Mouse (Mus musculus): ENCODE data around the gene Rnpep. TPM values are rescaled to one million over a fixed set of nuclear protein-coding genes. Genes with fewer than 3 reads are reported as not detected.

The Rnpep gene
- polyA plus RNA-seq, 1 experiment from 2014 or later: 94.1 TPM

DNA sequence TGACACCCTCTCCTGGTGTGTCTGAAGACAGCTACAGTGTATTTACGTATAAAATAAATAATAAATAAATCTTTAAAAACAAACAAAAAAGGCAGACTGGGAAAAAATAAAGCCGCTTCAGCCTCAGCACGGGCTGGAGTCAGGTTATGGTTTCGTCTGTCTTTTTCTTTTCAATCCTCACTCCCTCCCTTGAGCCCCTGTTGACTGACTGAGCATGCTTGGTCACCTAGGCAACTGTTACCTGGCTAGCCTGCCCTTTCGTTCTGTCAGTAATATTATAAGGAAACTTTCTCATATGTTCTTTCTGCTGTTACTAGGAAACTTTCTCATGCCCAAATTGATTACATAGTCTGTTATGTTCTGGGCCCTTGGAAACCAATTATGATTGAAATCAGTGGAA lies 7.0 kb upstream of the Rnpep start:
- no peak overlapping the region for H3K4me3 ChIP-seq (ENCODE audit: low read length)
- no peaks in the 10 kb centered on the region for H3K4me1 ChIP-seq (ENCODE audit: control insufficient read depth, insufficient read depth, low read depth, low read length)
- 61% methylated on average over 5 of the region's 5 CpGs for WGBS
- H3K36me3 ChIP-seq (ENCODE audit: control insufficient read depth, insufficient read depth, low read length): peaks cover 3% of the 10 kb centered on the region; the same call in 1 of the 2 replicates
- H3K27ac ChIP-seq (ENCODE audit: low read depth, low read length): no peak overlapping the region
- H3K9me3 ChIP-seq (ENCODE audit: control insufficient read depth, low read length): no peaks in the 10 kb centered on the region
- H3K27me3 ChIP-seq (replicated peaks; ENCODE audit: control insufficient read depth, insufficient read depth, low read length): no peaks in the 10 kb centered on the region
- H3K4me2 ChIP-seq (ENCODE audit: low read length): no peak overlapping the region
- H3K9ac ChIP-seq (ENCODE audit: low read depth, low read length): no peak overlapping the region
- ATAC-seq: peak; percentile 68; the same call in 1 of the 2 replicates

- ATAC-seq: no peak
- WGBS: 79% methylated on average over 2 of the region's 2 CpGs
- no peaks in the 10 kb centered on the region for H3K9me3 ChIP-seq (ENCODE audit: control insufficient read depth, low read length)
- H3K27ac ChIP-seq (ENCODE audit: low read depth, low read length): no peak overlapping the region
- no peak overlapping the region for H3K9ac ChIP-seq (ENCODE audit: low read depth, low read length)
- no peaks in the 10 kb centered on the region for H3K36me3 ChIP-seq (ENCODE audit: control insufficient read depth, insufficient read depth, low read length)
- no peak overlapping the region for H3K4me2 ChIP-seq (ENCODE audit: low read length)
- no peaks in the 10 kb centered on the region for H3K27me3 ChIP-seq (replicated peaks; ENCODE audit: control insufficient read depth, insufficient read depth, low read length)
- H3K4me3 ChIP-seq (ENCODE audit: low read length): no peak overlapping the region
- peaks cover 9% of the 10 kb centered on the region; the same call in 1 of the 2 replicates for H3K4me1 ChIP-seq (ENCODE audit: control insufficient read depth, insufficient read depth, low read depth, low read length)
Observed at GRCm38 (mm10) chr1:135286311-135286710, 2.4 kb upstream of the Rnpep start.

- peak; percentile 81 for ATAC-seq
- H3K9ac ChIP-seq (ENCODE audit: low read depth, low read length): peak overlapping the region; percentile 98
- H3K4me1 ChIP-seq (ENCODE audit: control insufficient read depth, insufficient read depth, low read depth, low read length): peaks cover 17% of the 10 kb centered on the region
- H3K4me3 ChIP-seq (ENCODE audit: low read length): peak overlapping the region; percentile 92
- H3K4me2 ChIP-seq (ENCODE audit: low read length): peak overlapping the region; percentile 89
- no peaks in the 10 kb centered on the region for H3K36me3 ChIP-seq (ENCODE audit: control insufficient read depth, insufficient read depth, low read length)
- under 1% methylated on average over 42 of the region's 48 CpGs for WGBS
- H3K27me3 ChIP-seq (replicated peaks; ENCODE audit: control insufficient read depth, insufficient read depth, low read length): no peaks in the 10 kb centered on the region
- H3K9me3 ChIP-seq (ENCODE audit: control insufficient read depth, low read length): no peaks in the 10 kb centered on the region
- H3K27ac ChIP-seq (ENCODE audit: low read depth, low read length): peak overlapping the region; percentile 94
Observed at GRCm38 (mm10) chr1:135283287-135283825, 528 bp downstream of the Rnpep start.

DNA sequence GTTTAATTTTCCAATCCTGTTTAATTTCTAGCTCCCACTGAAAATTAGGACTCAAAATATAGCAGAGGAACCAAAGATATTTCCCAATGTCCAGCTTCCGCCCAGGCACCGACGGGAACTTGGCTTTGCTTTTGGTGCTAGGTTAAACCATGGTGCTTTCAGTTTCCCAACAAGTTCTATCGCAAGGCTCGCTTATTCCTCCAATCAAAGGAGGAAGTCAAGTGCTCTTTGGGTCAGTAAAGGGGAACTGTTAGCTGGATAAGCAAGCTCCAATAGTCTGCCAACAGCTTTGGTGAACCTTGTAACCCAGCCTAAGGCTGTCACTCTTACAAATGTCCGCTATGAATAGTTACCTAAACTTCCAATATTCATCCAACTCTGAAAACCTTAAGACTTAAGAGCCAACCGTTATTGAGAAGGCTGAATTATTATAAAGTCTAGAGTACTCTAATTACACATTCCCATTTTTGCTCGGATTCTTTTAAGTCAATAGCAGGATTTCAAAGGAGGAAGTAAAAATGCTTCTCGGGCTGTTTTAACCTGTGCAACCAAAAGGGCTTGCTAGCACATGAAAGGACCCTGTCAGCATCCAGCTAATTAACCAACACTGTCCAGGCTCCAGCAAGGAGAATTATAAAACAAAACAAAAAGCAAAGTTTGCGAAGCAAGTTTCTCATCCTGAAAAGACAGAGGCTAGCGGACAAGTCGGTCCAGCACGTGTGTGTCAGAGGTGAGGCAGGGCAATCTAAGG lies 1.2 kb downstream of the Rnpep start:
- Histone ChIP-seq H3K4me1 (ENCODE audit: control insufficient read depth, insufficient read depth, low read depth, low read length) (peaks cover 17% of the 10 kb centered on the region), H3K4me2 (ENCODE audit: low read length) (peak overlapping the region; percentile 89), H3K9ac (ENCODE audit: low read depth, low read length) (peak overlapping the region; percentile 98), H3K27ac (ENCODE audit: low read depth, low read length) (peak overlapping the region; percentile 94), H3K9me3 (ENCODE audit: control insufficient read depth, low read length) (no peaks in the 10 kb centered on the region), H3K4me3 (ENCODE audit: low read length) (peak overlapping the region; percentile 92), H3K36me3 (ENCODE audit: control insufficient read depth, insufficient read depth, low read length) (no peaks in the 10 kb centered on the region), H3K27me3 (replicated peaks; ENCODE audit: control insufficient read depth, insufficient read depth, low read length) (no peaks in the 10 kb centered on the region)
- 40% methylated on average over 13 of the region's 13 CpGs for WGBS
- no peak for ATAC-seq

DNA sequence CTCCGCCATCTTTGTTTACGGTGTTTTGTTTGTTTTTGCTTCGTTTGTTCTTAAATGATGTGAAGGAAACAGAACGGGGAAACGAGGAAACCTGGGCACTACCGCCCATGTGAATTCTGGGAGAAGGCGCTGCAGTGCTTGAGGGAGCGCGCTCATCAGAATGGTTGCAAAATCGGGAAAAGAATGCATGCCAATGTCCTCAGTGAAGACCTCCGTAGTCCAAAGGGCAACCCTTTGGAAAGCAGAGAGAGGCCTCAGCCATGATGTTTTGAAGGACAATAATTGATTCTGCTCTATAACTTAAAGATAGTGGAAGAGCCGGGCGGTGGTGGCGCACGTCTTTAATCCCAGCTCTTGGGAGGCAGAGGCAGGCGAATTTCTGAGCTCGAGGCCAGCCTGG lies 2.0 kb downstream of the Rnpep start:
- Histone ChIP-seq H3K4me2 (ENCODE audit: low read length) (no peak overlapping the region; the same call in 1 of the 2 replicates), H3K4me1 (ENCODE audit: control insufficient read depth, insufficient read depth, low read depth, low read length) (peaks cover 17% of the 10 kb centered on the region), H3K9ac (ENCODE audit: low read depth, low read length) (no peak overlapping the region), H3K27ac (ENCODE audit: low read depth, low read length) (no peak overlapping the region), H3K4me3 (ENCODE audit: low read length) (no peak overlapping the region), H3K36me3 (ENCODE audit: control insufficient read depth, insufficient read depth, low read length) (peaks cover 4% of the 10 kb centered on the region; the same call in 1 of the 2 replicates), H3K27me3 (replicated peaks; ENCODE audit: control insufficient read depth, insufficient read depth, low read length) (no peaks in the 10 kb centered on the region), H3K9me3 (ENCODE audit: control insufficient read depth, low read length) (no peaks in the 10 kb centered on the region)
- ATAC-seq: no peak
- 93% methylated on average over 17 of the region's 17 CpGs for WGBS

GRCm38 (mm10) chr1:135280646-135281045 lies 3.2 kb downstream of the Rnpep start:
- Histone ChIP-seq H3K9me3 (ENCODE audit: control insufficient read depth, low read length) (no peaks in the 10 kb centered on the region), H3K27ac (ENCODE audit: low read depth, low read length) (no peak overlapping the region), H3K9ac (ENCODE audit: low read depth, low read length) (no peak overlapping the region), H3K4me2 (ENCODE audit: low read length) (0 out of 2 replicates have a peak overlapping the region, but pooled peaks have one; percentile 5), H3K36me3 (ENCODE audit: control insufficient read depth, insufficient read depth, low read length) (peaks cover 11% of the 10 kb centered on the region), H3K27me3 (replicated peaks; ENCODE audit: control insufficient read depth, insufficient read depth, low read length) (no peaks in the 10 kb centered on the region), H3K4me1 (ENCODE audit: control insufficient read depth, insufficient read depth, low read depth, low read length) (peaks cover 17% of the 10 kb centered on the region), H3K4me3 (ENCODE audit: low read length) (no peak overlapping the region)
- 53% methylated on average over 9 of the region's 9 CpGs for WGBS
- ATAC-seq: no peak; the same call in 1 of the 2 replicates

DNA sequence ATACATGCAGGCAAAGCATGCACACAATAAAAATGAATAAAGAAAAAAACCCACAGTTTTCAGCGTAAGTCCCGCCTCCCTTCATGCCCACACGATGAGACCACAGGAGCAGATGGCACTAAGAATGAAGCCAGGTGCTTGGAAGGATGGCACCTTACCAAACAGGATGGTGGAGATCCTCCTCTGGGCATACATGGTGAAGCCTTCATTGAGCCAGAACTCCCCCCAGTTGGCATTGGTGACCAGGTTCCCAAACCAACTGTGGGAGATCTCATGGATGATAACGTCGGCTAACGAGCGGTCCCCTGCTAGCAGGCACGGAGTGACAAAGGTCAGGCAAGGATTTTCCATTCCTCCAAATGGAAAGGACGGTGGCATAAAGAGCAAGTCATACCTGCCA lies 12.5 kb downstream of the Rnpep start:
- H3K27ac ChIP-seq (ENCODE audit: low read depth, low read length): no peak overlapping the region
- H3K4me3 ChIP-seq (ENCODE audit: low read length): no peak overlapping the region
- H3K4me1 ChIP-seq (ENCODE audit: control insufficient read depth, insufficient read depth, low read depth, low read length): no peaks in the 10 kb centered on the region
- WGBS: 84% methylated on average over 9 of the region's 9 CpGs
- H3K9me3 ChIP-seq (ENCODE audit: control insufficient read depth, low read length): no peaks in the 10 kb centered on the region
- no peak overlapping the region for H3K9ac ChIP-seq (ENCODE audit: low read depth, low read length)
- no peak for ATAC-seq
- peaks cover 27% of the 10 kb centered on the region for H3K36me3 ChIP-seq (ENCODE audit: control insufficient read depth, insufficient read depth, low read length)
- H3K27me3 ChIP-seq (replicated peaks; ENCODE audit: control insufficient read depth, insufficient read depth, low read length): no peaks in the 10 kb centered on the region
- no peak overlapping the region for H3K4me2 ChIP-seq (ENCODE audit: low read length)

DNA sequence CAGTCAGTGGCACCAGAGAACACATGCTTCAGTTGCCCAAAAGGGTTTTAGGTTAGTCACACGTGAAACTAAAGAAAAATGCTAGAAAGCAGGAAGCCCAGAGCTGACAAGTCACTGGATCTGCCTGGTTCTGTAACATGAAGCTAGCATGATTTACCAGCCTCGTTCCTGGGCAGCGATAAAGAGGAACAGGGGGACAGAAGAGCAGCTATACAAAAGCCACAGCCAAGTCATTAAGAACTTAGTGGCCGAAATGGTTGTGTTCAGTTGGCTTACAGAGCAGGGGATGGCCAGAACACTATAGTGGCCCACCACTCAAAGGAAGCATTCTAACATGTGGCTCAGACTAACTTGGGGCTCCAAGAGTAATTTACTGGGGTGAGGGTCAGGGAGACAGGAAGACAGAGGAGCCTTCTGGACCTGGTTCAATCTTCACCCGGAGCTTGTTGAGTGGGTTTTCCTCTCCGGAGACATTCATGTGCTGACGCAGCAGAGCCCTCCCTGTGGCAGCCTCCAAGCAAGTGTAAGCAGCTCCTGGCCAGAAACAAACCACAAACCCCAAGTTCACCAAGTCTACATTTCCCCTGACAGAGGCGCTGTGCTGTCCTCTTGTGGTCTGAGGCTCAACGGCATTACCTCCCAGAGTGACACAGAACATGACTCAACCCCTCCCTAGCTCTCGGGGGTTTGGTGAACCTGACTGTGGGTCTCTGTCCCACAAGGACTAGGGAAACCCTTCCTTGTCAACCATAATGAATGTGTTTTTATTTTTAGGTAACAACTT lies 16.0 kb downstream of the Rnpep start:
- 90% methylated on average over 10 of the region's 10 CpGs for WGBS
- H3K4me1 ChIP-seq (ENCODE audit: control insufficient read depth, insufficient read depth, low read depth, low read length): no peaks in the 10 kb centered on the region
- H3K4me3 ChIP-seq (ENCODE audit: low read length): no peak overlapping the region
- ATAC-seq: no peak
- no peak overlapping the region for H3K9ac ChIP-seq (ENCODE audit: low read depth, low read length)
- H3K4me2 ChIP-seq (ENCODE audit: low read length): no peak overlapping the region
- no peaks in the 10 kb centered on the region for H3K9me3 ChIP-seq (ENCODE audit: control insufficient read depth, low read length)
- no peak overlapping the region for H3K27ac ChIP-seq (ENCODE audit: low read depth, low read length)
- peaks cover 26% of the 10 kb centered on the region for H3K36me3 ChIP-seq (ENCODE audit: control insufficient read depth, insufficient read depth, low read length)
- no peaks in the 10 kb centered on the region for H3K27me3 ChIP-seq (replicated peaks; ENCODE audit: control insufficient read depth, insufficient read depth, low read length)

GRCm38 (mm10) chr1:135265834-135266233 lies 18.1 kb downstream of the Rnpep start:
- no peaks in the 10 kb centered on the region for H3K4me1 ChIP-seq (ENCODE audit: control insufficient read depth, insufficient read depth, low read depth, low read length)
- no peak overlapping the region for H3K4me2 ChIP-seq (ENCODE audit: low read length)
- no peak overlapping the region for H3K9ac ChIP-seq (ENCODE audit: low read depth, low read length)
- no peaks in the 10 kb centered on the region for H3K9me3 ChIP-seq (ENCODE audit: control insufficient read depth, low read length)
- H3K27ac ChIP-seq (ENCODE audit: low read depth, low read length): no peak overlapping the region
- ATAC-seq: no peak
- H3K4me3 ChIP-seq (ENCODE audit: low read length): no peak overlapping the region
- no peaks in the 10 kb centered on the region for H3K27me3 ChIP-seq (replicated peaks; ENCODE audit: control insufficient read depth, insufficient read depth, low read length)
- peaks cover 22% of the 10 kb centered on the region for H3K36me3 ChIP-seq (ENCODE audit: control insufficient read depth, insufficient read depth, low read length)
- WGBS: 96% methylated on average over 5 of the region's 5 CpGs
